In the genomic region with DNA sequence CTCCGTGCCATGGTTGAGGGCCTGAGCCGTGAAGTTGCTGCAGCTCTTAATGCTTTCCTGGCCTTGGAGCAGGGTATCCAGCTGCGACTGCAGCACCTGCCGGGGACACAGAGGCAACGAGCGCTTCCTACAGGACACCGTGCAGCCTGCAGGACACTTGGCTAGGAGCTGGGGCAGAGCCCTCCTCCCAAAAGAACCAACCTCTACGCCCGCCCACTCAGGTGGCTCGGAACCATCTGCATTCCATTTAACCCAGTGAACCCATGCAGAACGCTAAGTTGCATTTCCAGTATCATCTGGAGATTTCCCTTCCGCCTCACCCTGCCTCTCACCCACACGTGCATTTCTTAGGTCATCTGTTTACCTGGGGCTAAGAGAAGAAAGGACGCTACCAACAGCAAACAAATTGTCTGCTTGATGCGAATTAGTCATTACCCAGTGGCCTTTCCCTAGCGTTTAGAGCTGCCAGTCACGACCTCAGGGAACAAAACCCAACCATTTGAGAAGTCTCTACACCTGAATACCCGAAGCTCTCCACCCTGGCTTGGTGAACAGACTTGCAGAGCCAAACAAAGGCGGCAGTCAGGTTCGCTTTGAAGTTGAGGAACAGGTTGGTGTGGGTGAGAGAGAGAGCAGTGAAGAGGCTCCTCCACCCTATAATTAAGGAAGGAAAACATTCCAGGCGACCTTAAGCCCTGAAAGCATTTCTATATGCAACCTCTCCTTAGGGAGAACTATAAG, we compare ENCODE assay signal across 10 mouse cellular contexts. TPM values are rescaled to one million over a fixed set of nuclear protein-coding genes. Genes with fewer than 3 reads are reported as not detected.
DNase-seq lines count a peak whose midpoint lies in the region; ATAC-seq and TF ChIP-seq lines count a peak whose summit lies in the region.
"Had no signal": no experiment of that assay in that cellular context is flagged by ENCODE, and none has a peak within 500 bp of the region (broad histone marks: within the 10 kb centered on the region; RNA-seq: fewer than 3 reads in every experiment).

No protein-coding gene starts in this region.

- peak; percentile 35 for ATAC-seq in frontal cortex, adult (ENCODE audit: low TSS enrichment)
- no peak for ATAC-seq in liver, embryonic 14.5 days (ENCODE audit: insufficient read depth)

- H3K9ac ChIP-seq in liver, embryonic 14.5 days (replicated peaks) = no peak overlapping the region

- H3K27me3 ChIP-seq in hindbrain, embryonic 10.5 days (ENCODE audit: insufficient read depth, poor library complexity, severe bottlenecking) = peaks cover 36% of the 10 kb centered on the region
- H3K27me3 ChIP-seq in liver, embryonic 14.5 days (ENCODE audit: control insufficient read depth, insufficient read depth, low read length) = peaks cover 18% of the 10 kb centered on the region

- no peaks in the 10 kb centered on the region for H3K9me3 ChIP-seq in hindbrain, embryonic 10.5 days
- no peaks in the 10 kb centered on the region for H3K9me3 ChIP-seq in liver, embryonic 14.5 days (ENCODE audit: control insufficient read depth, low read length)

- TF ChIP-seq CTCF in liver, embryonic 14.5 days (IDR thresholded peaks at IDR 0.05; ENCODE audit: low read depth) = no peak

- peak overlapping the region; percentile 38 for H3K4me3 ChIP-seq in hindbrain, embryonic 10.5 days
- no peak overlapping the region for H3K4me3 ChIP-seq in liver, embryonic 14.5 days (ENCODE audit: insufficient read depth in 1 of 2, low read depth in 2 of 2, low read length in 2 of 2)

- H3K27ac ChIP-seq in hindbrain, embryonic 10.5 days = peak overlapping the region; percentile 70; the same call in 1 of the 2 replicates
- H3K27ac ChIP-seq in liver, embryonic 14.5 days = no peak overlapping the region

- peak overlapping the region; percentile 13; the same call in 1 of the 2 replicates for H3K4me2 ChIP-seq in liver, embryonic 14.5 days (ENCODE audit: low read depth)

- no peak for DNase-seq in frontal cortex, postnatal 10 days (ENCODE audit: low spot score in 2 of 2)
- peak; percentile 89 for DNase-seq in ZHBTc4 (ENCODE audit: low read depth, low spot score)
- DNase-seq in hindbrain, embryonic 10.5 days (ENCODE audit: low spot score) = no peak
- no peak for DNase-seq in liver, embryonic 14.5 days (ENCODE audit: low read depth in 3 of 3, low spot score in 3 of 3)
- no peak for DNase-seq in natural killer cell, adult 2 months (ENCODE audit: low spot score in 2 of 2)
- no peak for DNase-seq in Muller cell, postnatal 12 days (ENCODE audit: inconsistent ontology term)
- DNase-seq in gastrocnemius, postnatal 25 days = no peak

- 48% methylated on average over 21 of the region's 21 CpGs for WGBS in hindbrain, embryonic 10.5 days
- 33% methylated on average over 21 of the region's 21 CpGs for WGBS in liver, embryonic 14.5 days (ENCODE audit: insufficient replicate concordance)

- TF ChIP-seq EP300 in liver, embryonic 14.5 days (IDR thresholded peaks at IDR 0.05; ENCODE audit: low read depth) = no peak

- H3K4me1 ChIP-seq in hindbrain, embryonic 10.5 days (replicated peaks) = peaks cover 28% of the 10 kb centered on the region
- H3K4me1 ChIP-seq in liver, embryonic 14.5 days (replicated peaks; ENCODE audit: control insufficient read depth in 2 of 2, insufficient read depth in 2 of 2, low read length in 1 of 2) = no peaks in the 10 kb centered on the region; a peak in 1 of 4 replicates

- H3K36me3 ChIP-seq in hindbrain, embryonic 10.5 days = peaks cover 83% of the 10 kb centered on the region
- no peaks in the 10 kb centered on the region for H3K36me3 ChIP-seq in liver, embryonic 14.5 days (replicated peaks; ENCODE audit: control insufficient read depth, insufficient read depth, low read depth)

RNA-seq across cellular contexts. Expression of a gene that starts 17.4 kb away (rescaled TPM):
- 1.5 and 1.9 TPM in 2 replicates for polyA plus RNA-seq in hindbrain, embryonic 10.5 days (2016; fragmentation: Nextera tagmentation; extraction: Ambion mirVana)
- polyA plus RNA-seq in liver, embryonic 14.5 days (2012; rRNA removed) = 0.17 TPM in 1 of 2 replicates, not detected in the other
- polyA plus RNA-seq in liver, embryonic 14.5 days (2014; fragmentation: Nextera tagmentation; extraction: Ambion mirVana) = 0.37 TPM in 1 of 2 replicates, not detected in the other
- not detected for total RNA-seq in gastrocnemius, postnatal 25 days (2021)
- polyA plus RNA-seq: cortical plate, adult 2 months; small intestine, adult 2 months had no signal

RNA-seq across cellular contexts. Expression of a gene that starts 35.7 kb away (rescaled TPM):
- polyA plus RNA-seq in hindbrain, embryonic 10.5 days (2016; fragmentation: Nextera tagmentation; extraction: Ambion mirVana) = 10.0 and 14.2 TPM in 2 replicates
- polyA plus RNA-seq in liver, embryonic 14.5 days (2012; rRNA removed) = 2.1 and 6.2 TPM in 2 replicates
- 6.2 and 8.5 TPM in 2 replicates for polyA plus RNA-seq in liver, embryonic 14.5 days (2014; fragmentation: Nextera tagmentation; extraction: Ambion mirVana)
- total RNA-seq in gastrocnemius, postnatal 25 days (2021) = 1 to 10 TPM; 2.1 to 3.3 TPM
- polyA plus RNA-seq: small intestine, adult 2 months had no signal
